Mouse (Mus musculus) cerebellum, adult 2 months (tissue): Measurements from ENCODE around the gene St6galnac4. TPM values are rescaled to one million over a fixed set of nuclear protein-coding genes. Genes with fewer than 3 reads are reported as not detected.

ENCODE experiments used
- DNase-seq, 2 experiments: peaks; one replicate each; pipeline ENCODE4 v3.0.0; 2021
- H3K27ac ChIP-seq: fragments of 200-500 bp; 2 replicates; pipeline ENCODE4 v1.5.1; 2012; ENCODE audit warnings: low read length, control low read depth, inconsistent platforms; ENCODE audit not compliant: insufficient read depth
- H3K27me3 ChIP-seq: fragments of 200-500 bp; 2 replicates; pipeline ENCODE4 v1.6.1; 2012; ENCODE audit warnings: inconsistent platforms, mild to moderate bottlenecking, low read length, moderate library complexity; ENCODE audit not compliant: control insufficient read depth, insufficient read depth
- H3K4me1 ChIP-seq: fragments of 200-500 bp; 2 replicates; pipeline ENCODE4 v1.6.1; 2011; ENCODE audit warnings: low read length; ENCODE audit not compliant: control insufficient read depth, insufficient read depth
- H3K4me3 ChIP-seq: fragments of 200-500 bp; replicated peaks from 2 replicates; pipeline ENCODE3; 2011; ENCODE audit warnings: mild to moderate bottlenecking, low read depth, low read length, control low read depth; ENCODE audit not compliant: insufficient read depth
- CTCF ChIP-seq: fragments of 200-500 bp; IDR thresholded peaks from 2 replicates; pipeline ENCODE4 v1.5.1; 2011; ENCODE audit warnings: low read depth, mild to moderate bottlenecking, control low read depth, low read length, moderate library complexity, borderline replicate concordance; ENCODE audit not compliant: insufficient read depth
- POLR2A ChIP-seq: fragments of 200-500 bp; IDR thresholded peaks from 2 replicates; pipeline ENCODE4 v1.6.1; 2011; ENCODE audit warnings: low read length, control low read depth, borderline replicate concordance; ENCODE audit not compliant: insufficient read depth
- WGBS: fragments of 180-500 bp; shearing (Covaris S2); methylation state at CpG from one replicate; pipeline ENCODE4 v1.1.7; 2018; 5-methylcytosine and 5-hydroxymethylcytosine counted together
- polyA plus RNA-seq: library from polyadenylated mRNA; depleted of rRNA; stranded (reverse); fragments of >200 nt; gene quantifications from 2 replicates; pipeline ENCODE4 v1.2.3, GENCODE M21; 2012; rRNA removed

Gene St6galnac4
- polyA plus RNA-seq = 91.4 and 101 TPM in 2 replicates

GRCm38 (mm10) chr2:32586871-32587351, at the start of gene St6galnac4:
Gene St6galnac4 (plus strand): TSS chr2:32587095.
- TF ChIP-seq POLR2A (peak; percentile 70; the same call in 1 of the 2 replicates), CTCF (peak; percentile 14; the same call in 1 of the 2 replicates)
- peak; percentile 90 to 92 for DNase-seq
- Histone ChIP-seq H3K4me3 (peak within 1 kb of the TSS; percentile 95), H3K27me3 (no peaks in the 10 kb centered on the region), H3K4me1 (peaks cover 13% of the 10 kb centered on the region; the same call in 1 of the 2 replicates), H3K27ac (peak within 1 kb of the TSS; percentile 95)
- WGBS = under 1% methylated on average over 38 of the region's 38 CpGs

- TF ChIP-seq POLR2A (no peak), CTCF (no peak)
- 7% methylated on average over 9 of the region's 9 CpGs for WGBS
- Histone ChIP-seq H3K27ac (peak overlapping the region; percentile 24), H3K27me3 (no peaks in the 10 kb centered on the region), H3K4me1 (peaks cover 51% of the 10 kb centered on the region), H3K4me3 (peak overlapping the region; percentile 71)
- peak in 1 of 2 experiments; percentile 42 for DNase-seq
These were observed 49.5 kb upstream of the St6galnac4 start for GRCm38 (mm10) chr2:32537360-32537905.

- Histone ChIP-seq H3K27ac (no peak overlapping the region), H3K27me3 (no peaks in the 10 kb centered on the region), H3K4me1 (peaks cover 54% of the 10 kb centered on the region), H3K4me3 (peak overlapping the region; percentile 71)
- TF ChIP-seq POLR2A = no peak
- TF ChIP-seq CTCF = no peak
- no peak for DNase-seq
- 42% methylated on average over 5 of the region's 5 CpGs for WGBS
These were observed 49.0 kb upstream of the St6galnac4 start for GRCm38 (mm10) chr2:32537941-32538340.

- Histone ChIP-seq H3K4me3 (peak overlapping the region; percentile 6), H3K27me3 (no peaks in the 10 kb centered on the region), H3K4me1 (peaks cover 59% of the 10 kb centered on the region), H3K27ac (no peak overlapping the region)
- WGBS = 12% methylated on average over 4 of the region's 4 CpGs
- DNase-seq = peak in 1 of 2 experiments; percentile 38
- no peak for TF ChIP-seq CTCF
- TF ChIP-seq POLR2A = no peak
These were observed 48.4 kb upstream of the St6galnac4 start for GRCm38 (mm10) chr2:32538461-32538860.

- DNase-seq = no peak
- peaks cover 57% of the 10 kb centered on the region for H3K4me1 ChIP-seq
- TF ChIP-seq POLR2A (no peak), CTCF (no peak)
- WGBS = 59% methylated on average over 14 of the region's 14 CpGs
- H3K27ac ChIP-seq = peak overlapping the region; percentile 22; the same call in 1 of the 2 replicates
- no peak overlapping the region for H3K4me3 ChIP-seq
- no peaks in the 10 kb centered on the region for H3K27me3 ChIP-seq
These were observed 47.4 kb upstream of the St6galnac4 start for GRCm38 (mm10) chr2:32539452-32539981.

- H3K4me3 ChIP-seq = no peak overlapping the region
- H3K4me1 ChIP-seq = peaks cover 57% of the 10 kb centered on the region
- TF ChIP-seq POLR2A (no peak), CTCF (no peak)
- 16% methylated on average over 2 of the region's 2 CpGs for WGBS
- H3K27ac ChIP-seq = peak overlapping the region; percentile 70
- no peaks in the 10 kb centered on the region for H3K27me3 ChIP-seq
- DNase-seq = peak; percentile 78 to 89
These were observed 45.5 kb upstream of the St6galnac4 start for GRCm38 (mm10) chr2:32541333-32541908.

GRCm38 (mm10) chr2:32541986-32542573, 44.8 kb upstream of the St6galnac4 start:
- 84% methylated on average over 4 of the region's 4 CpGs for WGBS
- no peak for TF ChIP-seq CTCF
- no peak for TF ChIP-seq POLR2A
- DNase-seq = no peak
- Histone ChIP-seq H3K4me3 (no peak overlapping the region), H3K27me3 (no peaks in the 10 kb centered on the region), H3K27ac (peak overlapping the region; percentile 9; the same call in 1 of the 2 replicates), H3K4me1 (peaks cover 62% of the 10 kb centered on the region)
